Mouse (Mus musculus): ENCODE results near the gene Uxs1.

Uxs1 gene

GRCm38 (mm10) chr1:43827763-43828194, at the start of gene Uxs1:
TSS of gene Uxs1 (minus strand) at chr1:43827800.
- DNase-seq = peak; percentile 99

DNA sequence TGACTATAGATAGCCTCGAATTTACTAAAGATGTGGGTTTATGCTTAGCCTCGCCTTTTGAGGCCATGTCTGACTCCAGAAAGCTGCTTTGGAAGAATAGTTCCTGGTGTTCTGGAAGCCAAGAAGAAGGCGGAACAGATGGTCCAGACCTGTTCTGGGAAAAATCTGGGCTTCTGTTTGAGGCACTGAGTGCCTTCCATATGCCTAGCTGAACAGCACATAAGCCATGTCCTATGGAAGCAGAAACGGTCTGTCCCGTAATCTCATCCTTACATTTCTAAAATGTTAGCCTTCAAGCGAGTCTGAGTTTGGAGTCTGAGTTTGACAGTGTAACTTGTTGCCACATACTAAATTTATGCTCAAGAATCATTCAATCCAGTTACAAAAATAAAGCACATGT, 49.6 kb upstream of the Uxs1 start:
- DNase-seq = no peak

DNA sequence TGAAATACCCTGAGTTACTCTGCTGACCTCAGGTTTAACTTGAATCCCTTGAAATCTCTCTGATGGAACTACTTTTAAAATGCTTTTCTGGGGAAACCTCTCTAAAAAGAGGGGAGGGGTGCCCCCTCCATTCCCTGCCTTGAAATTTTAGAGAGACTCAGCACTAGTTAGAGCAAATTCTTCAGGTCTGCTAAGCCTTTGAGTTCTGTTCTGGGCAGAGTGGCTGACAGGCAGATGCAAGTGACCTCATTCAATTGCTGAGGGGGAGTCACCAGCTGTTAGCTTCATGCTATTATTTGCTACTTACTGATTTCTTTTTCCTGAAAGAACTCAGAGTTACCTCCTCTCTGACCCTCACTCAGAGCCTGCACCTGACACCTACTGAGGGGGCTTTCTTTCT, 43.5 kb upstream of the Uxs1 start:
- DNase-seq = no peak

DNA sequence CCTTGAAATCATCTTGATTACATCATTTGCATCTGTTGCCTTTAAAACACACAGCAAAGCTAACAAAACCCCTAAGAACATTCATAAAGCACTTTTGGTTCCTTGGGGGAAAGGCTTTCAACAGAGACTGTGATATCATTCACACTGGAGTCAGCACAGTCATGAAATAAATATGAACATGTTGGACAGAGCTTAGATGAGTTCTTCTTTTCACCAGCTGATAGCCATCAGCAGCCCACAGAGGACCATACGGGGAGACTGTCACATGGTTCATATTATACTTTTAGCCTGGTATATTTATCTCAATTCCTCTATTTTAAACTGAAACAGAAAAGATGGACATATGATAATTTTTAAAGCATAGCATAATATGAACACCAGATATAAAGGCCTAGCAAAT, 40.9 kb upstream of the Uxs1 start:
- DNase-seq = no peak

- peak; percentile 12 for DNase-seq
These were observed 37.2 kb upstream of the Uxs1 start for GRCm38 (mm10) chr1:43864758-43865157.

GRCm38 (mm10) chr1:43862614-43863013, 35.0 kb upstream of the Uxs1 start:
- DNase-seq = peak; percentile 13

GRCm38 (mm10) chr1:43858988-43859387, 31.4 kb upstream of the Uxs1 start:
- DNase-seq = no peak

GRCm38 (mm10) chr1:43857656-43858055, 30.1 kb upstream of the Uxs1 start:
- DNase-seq = peak; percentile 29

GRCm38 (mm10) chr1:43855591-43855990, 28.0 kb upstream of the Uxs1 start:
- no peak for DNase-seq

GRCm38 (mm10) chr1:43843398-43843797, 15.8 kb upstream of the Uxs1 start:
- no peak for DNase-seq

GRCm38 (mm10) chr1:43837236-43837635, 9.6 kb upstream of the Uxs1 start:
- DNase-seq = no peak

GRCm38 (mm10) chr1:43830096-43830495, 2.5 kb upstream of the Uxs1 start:
- no peak for DNase-seq

GRCm38 (mm10) chr1:43827002-43827762, 418 bp downstream of the Uxs1 start:
- no peak for DNase-seq

DNA sequence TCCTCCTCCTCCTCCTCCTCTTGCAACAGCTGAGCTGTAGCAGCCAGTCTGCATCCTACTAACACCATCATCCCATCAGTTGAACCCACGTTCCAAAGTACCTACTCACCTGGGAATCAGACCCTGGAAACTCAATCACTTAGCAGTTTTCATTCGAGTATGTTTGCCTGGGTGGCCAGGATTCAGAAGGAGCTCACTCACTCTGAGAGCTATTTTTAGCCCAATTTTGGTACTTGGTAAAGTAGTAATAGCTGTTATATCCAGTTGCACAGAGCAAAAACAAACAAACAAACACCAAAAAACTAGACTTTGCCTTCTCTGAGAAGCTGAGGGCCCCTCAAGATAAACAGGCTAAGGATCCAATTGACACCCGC, 985 bp downstream of the Uxs1 start:
- DNase-seq = no peak

DNA sequence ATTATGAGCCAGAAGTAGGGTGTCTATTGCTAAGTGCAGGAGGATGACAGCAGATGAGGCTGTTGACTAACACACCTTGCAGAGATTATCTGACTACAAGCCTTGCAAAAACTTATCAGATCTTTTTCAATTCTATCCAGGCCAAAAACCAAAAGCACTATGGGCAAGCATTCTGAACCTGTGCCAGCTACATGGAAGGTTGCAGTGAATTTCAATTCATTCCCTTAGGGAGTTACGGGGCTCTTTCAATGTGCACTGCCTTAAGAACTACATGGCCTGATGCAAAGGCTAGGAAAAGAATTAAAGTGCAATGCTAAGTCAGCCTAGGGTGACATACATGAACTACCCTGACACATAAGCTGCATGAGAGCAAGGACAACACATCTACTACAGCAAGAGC, 4.2 kb downstream of the Uxs1 start:
- DNase-seq = no peak

- peak; percentile 7 for DNase-seq
These were observed 5.0 kb downstream of the Uxs1 start for GRCm38 (mm10) chr1:43822586-43822985.

DNA sequence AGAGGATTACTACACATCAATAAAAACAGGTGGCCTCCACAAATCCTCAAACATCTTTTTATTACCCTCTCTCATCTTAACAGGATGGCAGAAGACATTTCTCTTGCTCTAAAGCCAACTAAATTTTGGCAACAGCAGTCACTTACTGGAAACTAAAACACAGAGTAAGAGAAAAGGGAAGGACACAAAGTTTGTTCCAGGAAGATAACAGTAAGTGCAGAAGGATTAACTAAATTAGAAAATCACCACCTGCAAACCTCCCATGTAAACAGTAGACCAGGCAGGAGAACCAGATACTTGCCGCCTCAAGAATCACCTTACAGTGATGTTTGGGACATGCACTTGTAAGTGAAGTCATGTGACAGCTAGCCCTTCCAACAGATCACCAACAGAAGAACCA, 5.8 kb downstream of the Uxs1 start:
- no peak for DNase-seq

DNA sequence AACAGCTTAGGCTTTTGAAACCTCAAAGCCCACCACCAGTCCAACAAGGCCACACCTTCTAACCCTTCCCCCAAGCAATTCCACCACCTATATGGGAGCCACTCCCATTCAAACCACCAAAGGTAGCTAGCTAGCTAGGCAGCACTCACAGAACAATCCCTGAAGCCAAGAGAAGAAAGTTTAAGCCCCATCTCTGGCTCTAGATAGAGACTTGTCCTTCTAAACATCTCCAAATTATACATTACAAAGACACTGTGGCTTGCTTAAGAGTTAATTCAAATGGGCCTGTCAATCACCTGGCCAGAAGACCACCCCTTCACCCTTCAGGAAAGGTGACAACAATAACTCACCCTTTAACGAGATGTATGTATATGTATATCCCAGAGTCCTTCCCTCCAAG, 7.0 kb downstream of the Uxs1 start:
- no peak for DNase-seq

DNA sequence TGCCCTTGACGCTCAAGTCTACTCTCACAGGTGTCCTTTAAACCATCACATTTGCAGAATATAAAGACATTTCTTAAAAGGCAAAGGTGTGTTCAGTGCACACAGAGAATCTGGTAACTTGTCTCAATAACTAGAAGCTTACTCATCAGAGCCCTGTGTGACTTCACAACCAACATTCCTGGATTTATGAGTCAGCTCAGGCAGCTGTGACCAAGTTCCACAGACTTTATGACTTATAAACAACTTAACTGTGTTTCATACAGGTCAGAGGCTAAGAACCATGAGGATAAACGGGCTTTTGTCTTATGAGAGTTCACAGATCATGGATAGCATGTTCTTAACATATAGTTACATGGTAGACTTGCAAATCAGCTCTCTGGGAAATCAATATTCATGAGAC, 8.5 kb downstream of the Uxs1 start:
- DNase-seq = peak; percentile 16

DNA sequence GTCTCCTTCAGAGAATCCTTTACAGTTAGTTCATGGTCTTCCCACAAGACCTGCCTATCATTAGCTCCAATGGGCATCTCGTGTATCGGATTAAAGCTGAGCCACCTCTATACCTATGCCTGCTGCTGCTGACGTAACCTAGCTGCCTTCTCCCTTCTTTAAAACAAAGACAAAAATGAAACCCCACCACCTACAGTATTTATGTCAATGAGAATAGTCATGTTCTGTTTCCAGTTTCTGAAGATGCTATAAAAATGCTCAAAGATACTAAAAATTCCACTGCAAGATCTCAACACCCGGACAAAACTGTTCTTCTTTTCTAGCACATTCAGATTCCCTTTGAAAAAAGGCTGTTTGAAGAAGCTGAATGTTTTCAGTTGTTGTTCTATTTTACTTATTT, 9.2 kb downstream of the Uxs1 start:
- no peak for DNase-seq

GRCm38 (mm10) chr1:43811764-43812163, 15.8 kb downstream of the Uxs1 start:
- no peak for DNase-seq

DNA sequence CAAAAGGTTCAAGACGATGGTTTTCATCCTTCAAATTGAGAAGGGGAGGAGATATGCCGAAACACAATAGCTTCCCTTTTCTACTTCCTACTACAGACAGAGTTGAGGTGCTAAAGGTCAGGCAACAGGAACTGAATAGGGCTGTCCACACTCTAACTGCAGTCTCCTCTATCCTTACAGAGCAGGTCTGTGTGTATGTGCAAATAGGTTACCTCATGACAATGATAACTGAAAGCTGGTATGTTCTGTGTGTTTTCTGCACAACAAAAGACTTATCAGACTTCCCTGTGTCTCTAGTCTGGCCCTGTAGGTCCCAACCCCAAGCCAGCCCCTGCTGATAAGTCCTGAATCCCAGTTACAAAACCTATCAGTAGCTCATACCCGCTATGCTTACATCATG, 16.5 kb downstream of the Uxs1 start:
- no peak for DNase-seq

- no peak for DNase-seq
These were observed 18.2 kb downstream of the Uxs1 start for GRCm38 (mm10) chr1:43809351-43809750.

GRCm38 (mm10) chr1:43803906-43804474, 23.6 kb downstream of the Uxs1 start:
- no peak for DNase-seq

- DNase-seq = no peak
These were observed 29.6 kb downstream of the Uxs1 start for GRCm38 (mm10) chr1:43798048-43798447.

Data from kidney, postnatal 14 days (tissue).